ENCODE assay signal across 13 mouse cellular contexts in genomic region chr6:145046266-145046890, GRCm38 (mm10). TPM values are rescaled to one million over a fixed set of nuclear protein-coding genes. Genes with fewer than 3 reads are reported as not detected.
A peak's percentile ranks its signal among the peaks of the same experiment; 100 is the strongest.
DNase-seq lines count a peak whose midpoint lies in the region; ATAC-seq and TF ChIP-seq lines count a peak whose summit lies in the region.
"Had no signal": no experiment of that assay in that cellular context is flagged by ENCODE, and none has a peak within 500 bp of the region (broad histone marks: within the 10 kb centered on the region; RNA-seq: fewer than 3 reads in every experiment).

No protein-coding gene starts in this region.

- no peaks in the 10 kb centered on the region for H3K9me3 ChIP-seq in limb, embryonic 12.5 days
- no peaks in the 10 kb centered on the region for H3K9me3 ChIP-seq in limb, embryonic 10.5 days (replicated peaks)
- H3K9me3 ChIP-seq in embryonic facial prominence, embryonic 11.5 days (replicated peaks; ENCODE audit: control insufficient read depth, low read length), result no peaks in the 10 kb centered on the region
- no peaks in the 10 kb centered on the region for H3K9me3 ChIP-seq in hindbrain, embryonic 15.5 days
- H3K9me3 ChIP-seq in neural tube, embryonic 14.5 days (ENCODE audit: control insufficient read depth, low read length), result no peaks in the 10 kb centered on the region

- intact Hi-C loops in gastrocnemius, adult 2 months (cut with DNase I), result no loop called here

- no peak for DNase-seq in limb, embryonic 10.5 days (ENCODE audit: low spot score)
- no peak for DNase-seq in embryonic facial prominence, embryonic 11.5 days (ENCODE audit: low spot score)
- no peak for DNase-seq in spleen, postnatal 14 days (ENCODE audit: low spot score in 2 of 2)
- DNase-seq in liver, result no peak
- DNase-seq in gastrocnemius, adult 2 months, result no peak
- DNase-seq: gastrocnemius, postnatal 14 days; kidney, adult 11 months; thymus, postnatal 14 days had no signal

- no peak overlapping the region for H3K9ac ChIP-seq in limb, embryonic 12.5 days (replicated peaks)
- H3K9ac ChIP-seq in embryonic facial prominence, embryonic 11.5 days (replicated peaks; ENCODE audit: low read length), result peak overlapping the region; percentile 36; the same call in 1 of the 2 replicates
- H3K9ac ChIP-seq in hindbrain, embryonic 15.5 days, result peak overlapping the region; percentile 86
- peak overlapping the region; percentile 73; the same call in 1 of the 2 replicates for H3K9ac ChIP-seq in neural tube, embryonic 14.5 days (replicated peaks; ENCODE audit: low read depth, low read length)

- 78% methylated on average over 13 of the region's 13 CpGs for WGBS in limb, embryonic 12.5 days
- WGBS in limb, embryonic 10.5 days, result 91% methylated on average over 13 of the region's 13 CpGs
- 73% methylated on average over 13 of the region's 13 CpGs for WGBS in embryonic facial prominence, embryonic 11.5 days
- 48% methylated on average over 13 of the region's 13 CpGs for WGBS in hindbrain, embryonic 15.5 days
- WGBS in neural tube, embryonic 14.5 days, result 58% methylated on average over 13 of the region's 13 CpGs

- no peaks in the 10 kb centered on the region for H3K36me3 ChIP-seq in limb, embryonic 12.5 days
- 0 out of 2 replicates have a peak, but pooled peaks cover 3% of the 10 kb centered on the region for H3K36me3 ChIP-seq in limb, embryonic 10.5 days
- no peaks in the 10 kb centered on the region for H3K36me3 ChIP-seq in embryonic facial prominence, embryonic 11.5 days (replicated peaks; ENCODE audit: control insufficient read depth, insufficient read depth, low read depth, low read length)
- no peaks in the 10 kb centered on the region for H3K36me3 ChIP-seq in hindbrain, embryonic 15.5 days
- H3K36me3 ChIP-seq in neural tube, embryonic 14.5 days (ENCODE audit: control insufficient read depth, insufficient read depth, low read length), result no peaks in the 10 kb centered on the region
- H3K36me3 ChIP-seq: G1E had no signal

- peak overlapping the region; percentile 98 for H3K4me2 ChIP-seq in limb, embryonic 12.5 days
- H3K4me2 ChIP-seq in embryonic facial prominence, embryonic 11.5 days (ENCODE audit: low read depth, low read length), result peak overlapping the region; percentile 99
- H3K4me2 ChIP-seq in hindbrain, embryonic 15.5 days, result peak overlapping the region; percentile 97
- peak overlapping the region; percentile 91 for H3K4me2 ChIP-seq in neural tube, embryonic 14.5 days (ENCODE audit: low read depth, low read length)

- no peak for TF ChIP-seq CTCF in gastrocnemius, adult 2 months (IDR thresholded peaks at IDR 0.05)

- ATAC-seq in limb, embryonic 12.5 days (ENCODE audit: insufficient number of reproducible peaks, insufficient read depth, low FRiP score, low TSS enrichment, low read depth), result no peak
- ATAC-seq in embryonic facial prominence, embryonic 11.5 days (replicated peaks; ENCODE audit: insufficient number of reproducible peaks, low FRiP score, low TSS enrichment, low read depth), result no peak
- ATAC-seq in hindbrain, embryonic 15.5 days (ENCODE audit: low FRiP score, low read depth), result no peak; the same call in 1 of the 2 replicates
- no peak for ATAC-seq in neural tube, embryonic 14.5 days (ENCODE audit: low read depth)

- peaks cover 19% of the 10 kb centered on the region for H3K27me3 ChIP-seq in limb, embryonic 12.5 days
- peaks cover 13% of the 10 kb centered on the region; the same call in 1 of the 2 replicates for H3K27me3 ChIP-seq in limb, embryonic 10.5 days (ENCODE audit: low read depth, poor library complexity, severe bottlenecking)
- H3K27me3 ChIP-seq in embryonic facial prominence, embryonic 11.5 days (ENCODE audit: control insufficient read depth, insufficient read depth, low read length), result no peaks in the 10 kb centered on the region
- no peaks in the 10 kb centered on the region for H3K27me3 ChIP-seq in hindbrain, embryonic 15.5 days
- no peaks in the 10 kb centered on the region for H3K27me3 ChIP-seq in neural tube, embryonic 14.5 days (ENCODE audit: control insufficient read depth, insufficient read depth, low read length)

- peak overlapping the region; percentile 3; the same call in 1 of the 2 replicates for H3K4me3 ChIP-seq in limb, embryonic 12.5 days (replicated peaks)
- no peak overlapping the region for H3K4me3 ChIP-seq in limb, embryonic 10.5 days
- 0 out of 2 replicates have a peak overlapping the region, but pooled peaks have one; percentile 55 for H3K4me3 ChIP-seq in embryonic facial prominence, embryonic 11.5 days (ENCODE audit: low read depth, low read length)
- peak overlapping the region; percentile 69 for H3K4me3 ChIP-seq in hindbrain, embryonic 15.5 days
- peak overlapping the region; percentile 61 for H3K4me3 ChIP-seq in neural tube, embryonic 14.5 days (ENCODE audit: low read depth, low read length)
- H3K4me3 ChIP-seq in gastrocnemius, adult 2 months, result no peak overlapping the region

- peaks cover 23% of the 10 kb centered on the region for H3K4me1 ChIP-seq in limb, embryonic 12.5 days (replicated peaks)
- H3K4me1 ChIP-seq in limb, embryonic 10.5 days, result peaks cover 43% of the 10 kb centered on the region
- no peaks in the 10 kb centered on the region for H3K4me1 ChIP-seq in embryonic facial prominence, embryonic 11.5 days (ENCODE audit: control insufficient read depth, insufficient read depth, low read length)
- peaks cover 39% of the 10 kb centered on the region for H3K4me1 ChIP-seq in hindbrain, embryonic 15.5 days (replicated peaks)
- peaks cover 18% of the 10 kb centered on the region for H3K4me1 ChIP-seq in neural tube, embryonic 14.5 days (ENCODE audit: control insufficient read depth, insufficient read depth, low read length)

- H3K27ac ChIP-seq in limb, embryonic 12.5 days, result no peak overlapping the region
- H3K27ac ChIP-seq in limb, embryonic 10.5 days, result no peak overlapping the region; the same call in 1 of the 2 replicates
- H3K27ac ChIP-seq in embryonic facial prominence, embryonic 11.5 days (replicated peaks; ENCODE audit: low read depth, low read length), result no peak overlapping the region
- peak overlapping the region; percentile 82 for H3K27ac ChIP-seq in hindbrain, embryonic 15.5 days (replicated peaks)
- no peak overlapping the region for H3K27ac ChIP-seq in neural tube, embryonic 14.5 days (ENCODE audit: low read depth, low read length)
- H3K27ac ChIP-seq in gastrocnemius, adult 2 months, result no peak overlapping the region
- H3K27ac ChIP-seq: macrophage had no signal

RNA-seq across cellular contexts. Expression of gene Bcat1, which starts 29.6 kb away (rescaled TPM):
- polyA plus RNA-seq in limb, embryonic 12.5 days (2016; fragmentation: Nextera tagmentation; extraction: Ambion mirVana), result 36.9 and 41.7 TPM in 2 replicates
- 66.0 and 103 TPM in 2 replicates for polyA plus RNA-seq in limb, embryonic 10.5 days (2016; fragmentation: Nextera tagmentation; extraction: Ambion mirVana)
- 88.0 and 89.1 TPM in 2 replicates for polyA plus RNA-seq in embryonic facial prominence, embryonic 11.5 days (2014; fragmentation: Nextera tagmentation; extraction: Ambion mirVana)
- 95.7 and 101 TPM in 2 replicates for polyA plus RNA-seq in hindbrain, embryonic 15.5 days (2015; fragmentation: Nextera tagmentation; extraction: Ambion mirVana)
- polyA plus RNA-seq in neural tube, embryonic 14.5 days (2014; fragmentation: Nextera tagmentation; extraction: Ambion mirVana), result 111 and 119 TPM in 2 replicates
- under 1 TPM; 0.64 to 0.66 TPM for total RNA-seq in gastrocnemius, adult 2 months (2021)
- polyA plus RNA-seq: G1E, macrophage had no signal

Comparison
In these comparisons a context has a peak if more than half of its experiments do, and no peak if none do; other contexts are left out.
1. H3K4me3 ChIP-seq: peak in limb, embryonic 12.5 days (single experiment), embryonic facial prominence, embryonic 11.5 days (single experiment), hindbrain, embryonic 15.5 days (single experiment) and neural tube, embryonic 14.5 days (single experiment); none in limb, embryonic 10.5 days (single experiment) and gastrocnemius, adult 2 months (single experiment).
2. Peak in every context shown above with its lines, with median percentiles within 50 percentile points of each other: H3K4me2 ChIP-seq.